Mouse (Mus musculus) forebrain, embryonic 10.5 days (tissue): ENCODE measurements around the gene Olfr1511. TPM values are rescaled to one million over a fixed set of nuclear protein-coding genes. Genes with fewer than 3 reads are reported as not detected.
"Not testable (repeated sequence)": the region's sequence is repeated elsewhere in the genome, so short reads cannot be mapped to it uniquely, and the experiment has no call there.

Experiments used
- DNase-seq: peaks from one replicate; pipeline ENCODE4 v3.0.0-alpha.2; 2017; ENCODE audit warnings: low spot score; ENCODE audit errors: extremely low spot score
- H3K27ac ChIP-seq: fragments of 300-500 bp; sonication (generic); 2 replicates; pipeline ENCODE4 v1.5.1; 2016; ENCODE audit warnings: mild to moderate bottlenecking
- H3K27me3 ChIP-seq: fragments of 300-500 bp; sonication (generic); 2 replicates; pipeline ENCODE4 v1.6.1; 2016; ENCODE audit warnings: mild to moderate bottlenecking; ENCODE audit not compliant: poor library complexity, severe bottlenecking
- H3K36me3 ChIP-seq: fragments of 300-500 bp; sonication (generic); replicated peaks from 2 replicates; pipeline ENCODE4 v1.6.1; 2016; ENCODE audit warnings: mild to moderate bottlenecking, moderate library complexity
- H3K4me1 ChIP-seq: fragments of 300-500 bp; sonication (generic); 2 replicates; pipeline ENCODE4 v1.6.1; 2016
- H3K4me3 ChIP-seq: fragments of 300-500 bp; sonication (generic); 2 replicates; pipeline ENCODE4 v1.5.1; 2016; ENCODE audit warnings: mild to moderate bottlenecking, moderate library complexity
- H3K9me3 ChIP-seq: fragments of 300-500 bp; sonication (generic); 2 replicates; pipeline ENCODE4 v1.6.1; 2016; ENCODE audit warnings: mild to moderate bottlenecking, moderate library complexity
- WGBS: fragments of 180-500 bp; shearing (Covaris S2); methylation state at CpG from one replicate; pipeline ENCODE4 v1.1.7; 2016; 5-methylcytosine and 5-hydroxymethylcytosine counted together
- polyA plus RNA-seq: library from polyadenylated mRNA; unstranded; fragments of >200 nt; fragmentation: Nextera tagmentation; extraction: Ambion mirVana; gene quantifications from 2 replicates; pipeline ENCODE4 v1.2.1, GENCODE M21; 2016

The Olfr1511 gene
- 0.14 and 0.19 TPM in 2 replicates for polyA plus RNA-seq

DNA sequence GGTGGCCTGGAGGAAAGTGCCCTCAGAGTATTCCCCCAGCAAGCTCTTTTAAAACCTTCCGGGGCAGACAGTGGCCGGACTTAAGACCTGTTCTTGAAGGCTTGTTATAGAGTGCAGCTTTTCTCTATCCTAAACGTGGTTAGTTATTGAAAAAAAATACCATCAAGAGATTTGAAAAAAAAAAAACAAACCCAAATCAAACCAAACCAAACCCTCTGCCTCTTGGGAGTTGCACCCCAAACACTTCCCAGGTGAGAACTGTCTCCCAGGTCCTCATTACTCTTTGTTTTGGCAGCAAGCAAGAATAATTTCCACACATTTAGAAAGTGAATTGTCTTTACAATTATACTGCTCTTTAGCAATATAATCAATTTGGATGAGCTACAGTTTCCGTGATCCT, at the start of gene Olfr1511:
Olfr1511 (minus strand) TSS at position 101 of the 400 bp plus-strand sequence.
- Histone ChIP-seq H3K9me3 (no peaks in the 10 kb centered on the region), H3K27me3 (no peaks in the 10 kb centered on the region), H3K27ac (no peak within 1 kb of the TSS), H3K4me3 (no peak within 1 kb of the TSS), H3K4me1 (no peaks in the 10 kb centered on the region), H3K36me3 (no peaks in the 10 kb centered on the region)
- DNase-seq, result no peak
- WGBS, result 83% methylated on average over 4 of the region's 4 CpGs

- DNase-seq, result no peak
- no peak within 1 kb of the TSS for H3K27ac ChIP-seq
These were observed 45.5 kb upstream of the Olfr1511 start, which contains the start of gene Olfr1509 for GRCm38 (mm10) chr14:52442690-52443089. Gene Olfr1509, plus strand, starts transcription at chr14:52442990.

GRCm38 (mm10) chr14:52427686-52428085, 30.5 kb upstream of the Olfr1511 start:
- H3K27ac ChIP-seq, result no peak overlapping the region
- no peaks in the 10 kb centered on the region for H3K4me1 ChIP-seq
- H3K9me3 ChIP-seq, result no peaks in the 10 kb centered on the region; the same call in 1 of the 2 replicates
- no peak for DNase-seq
- H3K36me3 ChIP-seq, result no peaks in the 10 kb centered on the region
- 84% methylated on average over 1 of the region's 1 CpGs for WGBS
- H3K4me3 ChIP-seq, result no peak overlapping the region
- H3K27me3 ChIP-seq, result no peaks in the 10 kb centered on the region

More at GRCm38 (mm10) chr14:52442690-52443089, 45.5 kb upstream of the Olfr1511 start, which contains the start of gene Olfr1509:
- Histone ChIP-seq H3K27me3 (no peaks in the 10 kb centered on the region), H3K4me3 (no peak within 1 kb of the TSS), H3K36me3 (no peaks in the 10 kb centered on the region), H3K9me3 (no peaks in the 10 kb centered on the region), H3K4me1 (no peaks in the 10 kb centered on the region)

DNA sequence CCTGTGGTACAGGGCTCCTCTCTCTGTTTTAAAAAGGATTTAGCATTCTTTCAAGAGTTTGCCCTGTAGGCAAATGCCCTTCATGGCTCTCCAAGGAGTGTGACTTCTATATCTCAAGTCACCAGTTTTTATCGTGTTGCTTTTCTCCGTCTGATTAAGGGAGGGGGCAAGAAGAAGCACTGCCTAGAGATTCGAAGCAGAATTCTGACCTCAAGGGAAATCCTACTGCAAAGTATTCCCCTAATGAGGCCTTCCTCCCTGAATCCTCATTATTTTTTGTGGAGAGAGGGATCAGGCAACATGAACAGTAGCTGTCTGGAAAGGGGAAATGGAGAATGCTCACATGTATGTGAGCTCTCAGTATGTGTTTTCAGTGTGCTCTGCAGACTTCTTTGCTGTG, 17.1 kb upstream of the Olfr1511 start, which contains the start of gene Olfr1510:
Olfr1510 (minus strand) TSS at position 101 of the 400 bp plus-strand sequence.
- no peak within 1 kb of the TSS for H3K27ac ChIP-seq
- no peaks in the 10 kb centered on the region for H3K27me3 ChIP-seq
- WGBS, result 93% methylated on average over 3 of the region's 3 CpGs
- H3K4me3 ChIP-seq, result no peak within 1 kb of the TSS
- H3K36me3 ChIP-seq, result no peaks in the 10 kb centered on the region
- H3K4me1 ChIP-seq, result no peaks in the 10 kb centered on the region
- no peaks in the 10 kb centered on the region for H3K9me3 ChIP-seq
- no peak for DNase-seq

GRCm38 (mm10) chr14:52410142-52410919, 13.2 kb upstream of the Olfr1511 start:
- DNase-seq, H3K9me3 ChIP-seq, H3K4me1 ChIP-seq, H3K27ac ChIP-seq, H3K27me3 ChIP-seq, H3K4me3 ChIP-seq, H3K36me3 ChIP-seq: not testable (repeated sequence)
- WGBS, result 83% methylated on average over 9 of the region's 10 CpGs

- H3K27ac ChIP-seq, DNase-seq, H3K4me3 ChIP-seq, H3K9me3 ChIP-seq, H3K4me1 ChIP-seq, H3K27me3 ChIP-seq, H3K36me3 ChIP-seq: not testable (repeated sequence)
- 92% methylated on average over 9 of the region's 9 CpGs for WGBS
These were observed 6.9 kb downstream of the Olfr1511 start for GRCm38 (mm10) chr14:52390084-52390848.

- Histone ChIP-seq H3K4me3 (no peak within 1 kb of the TSS), H3K4me1 (no peaks in the 10 kb centered on the region), H3K27ac (no peak within 1 kb of the TSS), H3K36me3 (no peaks in the 10 kb centered on the region), H3K9me3 (no peaks in the 10 kb centered on the region), H3K27me3 (no peaks in the 10 kb centered on the region)
- WGBS, result 85% methylated on average over 2 of the region's 2 CpGs
- DNase-seq, result no peak
These were observed 18.1 kb downstream of the Olfr1511 start, which contains the start of gene Olfr1512 for GRCm38 (mm10) chr14:52379068-52379467. Gene Olfr1512, minus strand, starts transcription at chr14:52379168.

- DNase-seq, result no peak
- no peaks in the 10 kb centered on the region for H3K4me1 ChIP-seq
- H3K27me3 ChIP-seq, result no peaks in the 10 kb centered on the region
- no peak overlapping the region for H3K27ac ChIP-seq
- H3K36me3 ChIP-seq, result no peaks in the 10 kb centered on the region
- H3K9me3 ChIP-seq, result no peaks in the 10 kb centered on the region; the same call in 1 of the 2 replicates
- WGBS, result 89% methylated on average over 3 of the region's 3 CpGs
- no peak overlapping the region for H3K4me3 ChIP-seq
These were observed 28.4 kb downstream of the Olfr1511 start for GRCm38 (mm10) chr14:52368741-52369140.

DNA sequence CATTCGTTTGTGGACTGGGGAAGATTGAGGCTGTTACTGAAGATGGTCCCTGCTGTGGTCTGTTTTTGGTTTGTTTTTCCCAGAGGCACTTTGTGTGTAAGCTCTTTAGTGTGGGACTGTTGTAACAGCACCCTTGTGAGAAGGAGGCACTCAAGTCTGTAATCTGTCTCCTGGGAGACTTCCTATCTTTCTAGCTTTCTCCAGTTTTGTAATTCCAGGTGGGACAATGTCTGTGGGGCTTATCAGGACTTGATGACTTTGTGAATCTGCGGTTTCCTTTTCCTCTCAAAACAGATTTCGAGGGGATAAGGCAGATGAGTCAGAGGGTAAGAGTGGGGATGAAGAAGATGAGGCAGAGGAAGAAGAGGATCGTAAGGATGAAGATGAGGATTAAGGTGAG, 40.9 kb downstream of the Olfr1511 start, which contains the start of gene Olfr1513:
Olfr1513 (minus strand) TSS at position 101 of the 400 bp plus-strand sequence.
- no peaks in the 10 kb centered on the region for H3K36me3 ChIP-seq
- 81% methylated on average over 4 of the region's 4 CpGs for WGBS
- H3K9me3 ChIP-seq, result no peaks in the 10 kb centered on the region
- H3K27me3 ChIP-seq, result no peaks in the 10 kb centered on the region
- H3K27ac ChIP-seq, result no peak within 1 kb of the TSS
- H3K4me1 ChIP-seq, result no peaks in the 10 kb centered on the region
- H3K4me3 ChIP-seq, result no peak within 1 kb of the TSS
- no peak for DNase-seq

Other genes starting within 250 kb of the Olfr1511 start
- gene Supt16, start 200.0 kb downstream of the Olfr1511 start, polyA plus RNA-seq, result 99.4 and 104 TPM in 2 replicates
- 46.5 and 46.7 TPM in 2 replicates for gene Chd8, start 139.6 kb downstream of the Olfr1511 start, polyA plus RNA-seq
- 53.4 and 56.6 TPM in 2 replicates for gene Tox4, start 118.2 kb downstream of the Olfr1511 start, polyA plus RNA-seq
- 22.5 and 24.0 TPM in 2 replicates for gene Rab2b, start 117.8 kb downstream of the Olfr1511 start, polyA plus RNA-seq
- 64.4 and 69.9 TPM in 2 replicates for gene Mettl3, start 92.3 kb downstream of the Olfr1511 start, polyA plus RNA-seq
- gene Sall2, start 68.6 kb downstream of the Olfr1511 start, polyA plus RNA-seq, result 73.2 and 82.1 TPM in 2 replicates
- gene Olfr1513, start 41.0 kb downstream of the Olfr1511 start, polyA plus RNA-seq, result not detected in 2 replicates
- 0.15 TPM in 1 of 2 replicates, not detected in the other for gene Olfr1512, start 18.2 kb downstream of the Olfr1511 start, polyA plus RNA-seq
- gene Olfr1510, start 17.0 kb upstream of the Olfr1511 start, polyA plus RNA-seq, result not detected in 2 replicates
- gene Olfr1509, start 45.6 kb upstream of the Olfr1511 start, polyA plus RNA-seq, result not detected in 2 replicates
- not detected in 2 replicates for gene Olfr1508, start 70.1 kb upstream of the Olfr1511 start, polyA plus RNA-seq
- gene Olfr1507, start 98.4 kb upstream of the Olfr1511 start, polyA plus RNA-seq, result not detected in 2 replicates